Mouse (Mus musculus) gastrocnemius, postnatal 14 days (tissue): ENCODE measurements at regions not wholly inside any gene's neighbourhood (a gene's known extent, or its start where the extent isn't known, plus 50 kb on each side); places are given as distances from the start of the nearest gene placed in this dataset.

Source experiments
- DNase-seq: peaks from one replicate; pipeline ENCODE4 v3.0.0; 2021; ENCODE audit warnings: mixed read lengths
- intact Hi-C: fragments of 180-260 bp; cut with DNase I; formaldehyde crosslinking; loops from one replicate; pipeline ENCODE4 v1.15.1; 2025; ENCODE audit warnings: low total_unique reads

GRCm38 (mm10) chr17:87530162-87530817 lies 83.6 kb upstream of the Calm2 start:
- intact Hi-C loops, result no loop called here
- DNase-seq, result peak; percentile 89

GRCm38 (mm10) chr17:87530818-87531410 lies 84.2 kb upstream of the Calm2 start:
- no peak for DNase-seq
- intact Hi-C loops, result no loop called here

GRCm38 (mm10) chr17:87531411-87532157 lies 84.8 kb upstream of the Calm2 start:
- DNase-seq, result peak; percentile 30
- intact Hi-C loops, result no loop called here

- DNase-seq, result no peak
- intact Hi-C loops, result no loop called here
These were observed 85.4 kb upstream of the Calm2 start for GRCm38 (mm10) chr17:87532158-87532545.

GRCm38 (mm10) chr17:87532762-87533161 lies 86.0 kb upstream of the Calm2 start:
- DNase-seq, result no peak
- intact Hi-C loops, result no loop called here

GRCm38 (mm10) chr17:87549568-87549967 lies 86.2 kb upstream of the Epcam start:
- DNase-seq, result peak; percentile 35
- intact Hi-C loops, result no loop called here

GRCm38 (mm10) chr17:87550518-87551164 lies 85.1 kb upstream of the Epcam start:
- DNase-seq, result no peak
- intact Hi-C loops, result no loop called here

- intact Hi-C loops, result no loop called here
- DNase-seq, result no peak
These were observed 81.2 kb upstream of the Epcam start for GRCm38 (mm10) chr17:87554561-87554960.

- DNase-seq, result no peak
- intact Hi-C loops, result no loop called here
These were observed 77.4 kb upstream of the Epcam start for GRCm38 (mm10) chr17:87558419-87558818.

GRCm38 (mm10) chr17:87559641-87560040 lies 76.1 kb upstream of the Epcam start:
- DNase-seq, result no peak
- intact Hi-C loops, result loop anchor here (10.0 kb wide), 1 partner anchor 115 kb away; the partner anchor contains the start of gene Calm2

- DNase-seq, result no peak
- intact Hi-C loops, result loop anchor here (10.0 kb wide), 1 partner anchor 116 kb away; the partner anchor contains the start of gene Calm2
These were observed 74.9 kb upstream of the Epcam start for GRCm38 (mm10) chr17:87560923-87561322.

GRCm38 (mm10) chr17:87563375-87563774 lies 72.4 kb upstream of the Epcam start:
- intact Hi-C loops, result loop anchor here (10.0 kb wide), 1 partner anchor 119 kb away; the partner anchor contains the start of gene Calm2

GRCm38 (mm10) chr17:87565631-87566030 lies 70.1 kb upstream of the Epcam start:
- intact Hi-C loops, result loop anchor here (10.0 kb wide), 1 partner anchor 121 kb away; the partner anchor contains the start of gene Calm2
- no peak for DNase-seq

More at GRCm38 (mm10) chr17:87563375-87563774, 72.4 kb upstream of the Epcam start:
- no peak for DNase-seq

- intact Hi-C loops, result loop anchor here (10.0 kb wide), 1 partner anchor 121 kb away; the partner anchor contains the start of gene Calm2
- no peak for DNase-seq
These were observed 69.5 kb upstream of the Epcam start for GRCm38 (mm10) chr17:87566296-87566695.

GRCm38 (mm10) chr17:87566996-87567395 lies 68.8 kb upstream of the Epcam start:
- DNase-seq, result no peak

GRCm38 (mm10) chr17:87567475-87567874 lies 68.3 kb upstream of the Epcam start:
- DNase-seq, result no peak
- intact Hi-C loops, result loop anchor here (10.0 kb wide), 1 partner anchor 123 kb away; the partner anchor contains the start of gene Calm2

More at GRCm38 (mm10) chr17:87566996-87567395, 68.8 kb upstream of the Epcam start:
- intact Hi-C loops, result loop anchor here (10.0 kb wide), 1 partner anchor 122 kb away; the partner anchor contains the start of gene Calm2

- intact Hi-C loops, result loop anchor here (5.0 to 10.0 kb wide), 2 partner anchors 125 to 253 kb away; partner anchors contain the start of gene Calm2
- DNase-seq, result no peak
These were observed 65.8 kb upstream of the Epcam start for GRCm38 (mm10) chr17:87569981-87570380.

- DNase-seq, result no peak
- intact Hi-C loops, result loop anchor here (5.0 kb wide), 1 partner anchor 254 kb away; no protein-coding TSS in a partner anchor
These were observed 65.0 kb upstream of the Epcam start for GRCm38 (mm10) chr17:87570676-87571344.
